Mouse (Mus musculus): ENCODE results near the gene Baiap2.

Baiap2 gene

GRCm38 (mm10) chr11:120011761-120012560, 69.4 kb downstream of the Baiap2 start:
- DNase-seq (ENCODE audit: low read depth, low spot score) = no peak

DNA sequence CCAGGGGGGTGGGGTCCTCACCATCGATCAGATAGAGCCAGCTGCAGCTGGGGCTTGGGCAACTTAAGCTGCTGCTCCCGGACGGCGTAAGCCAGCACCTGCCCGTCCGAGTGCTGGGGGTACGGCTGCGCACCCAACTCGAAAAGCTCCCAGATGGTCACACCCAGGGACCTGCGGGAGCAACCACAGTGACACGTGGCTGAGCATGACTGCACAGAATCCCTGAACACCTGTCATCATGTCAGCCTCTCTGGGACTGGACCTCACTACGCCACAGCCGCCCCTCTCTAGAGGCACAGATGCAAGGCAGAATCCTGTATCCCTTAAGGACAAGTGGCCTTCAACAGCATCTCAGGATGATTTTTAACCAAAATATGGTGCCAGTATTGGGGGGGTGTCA, 70.1 kb downstream of the Baiap2 start:
- no peak for DNase-seq (ENCODE audit: low read depth, low spot score)

DNA sequence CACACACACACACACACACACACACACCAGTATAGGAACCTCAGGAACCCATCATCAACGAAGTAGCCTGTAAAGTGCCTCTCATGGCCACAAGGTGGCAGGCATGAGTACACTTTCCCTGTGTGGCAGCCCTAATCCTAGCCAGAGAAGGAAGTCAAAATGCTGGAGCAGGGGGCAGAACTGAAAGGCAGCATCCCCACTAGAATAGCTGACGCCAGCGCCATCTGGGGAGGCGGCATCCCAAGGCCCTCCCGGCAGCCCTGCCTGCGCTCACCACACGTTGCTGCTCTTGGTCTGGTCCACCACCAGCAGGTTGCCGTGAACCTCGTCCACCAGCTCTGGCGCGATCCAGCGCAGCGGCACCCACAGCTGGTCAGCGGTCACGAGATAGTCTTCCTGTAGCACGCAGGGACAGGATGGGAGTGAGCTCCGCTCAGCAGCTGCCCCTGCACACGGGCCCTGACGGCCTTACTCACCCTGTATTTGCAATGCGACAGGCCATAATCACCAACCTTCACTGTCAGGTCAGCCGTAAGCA, 70.7 kb downstream of the Baiap2 start:
- peak; percentile 94 for DNase-seq (ENCODE audit: low read depth, low spot score)

DNA sequence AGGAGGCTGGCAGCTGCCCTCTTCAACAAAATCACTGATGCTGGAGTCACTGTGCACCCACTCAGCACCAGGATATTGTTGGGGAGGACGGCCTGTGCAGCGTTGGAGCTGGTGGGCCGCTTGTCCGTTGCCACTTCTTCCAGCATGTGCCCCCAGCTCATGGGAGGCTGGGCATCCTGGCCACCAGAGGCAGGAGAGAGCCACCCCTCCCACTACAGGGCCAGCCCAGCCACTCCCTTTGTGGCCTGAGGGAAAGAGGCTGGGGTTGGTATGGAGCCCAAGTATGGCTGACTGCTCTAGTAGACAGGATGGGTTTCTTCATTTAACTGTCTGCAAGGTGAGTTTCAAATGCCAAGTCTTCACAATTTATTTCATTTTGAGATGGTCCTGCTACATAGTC, 72.2 kb downstream of the Baiap2 start:
- DNase-seq (ENCODE audit: low read depth, low spot score) = no peak

GRCm38 (mm10) chr11:120017011-120017410, 74.4 kb downstream of the Baiap2 start:
- DNase-seq (ENCODE audit: low read depth, low spot score) = no peak

DNA sequence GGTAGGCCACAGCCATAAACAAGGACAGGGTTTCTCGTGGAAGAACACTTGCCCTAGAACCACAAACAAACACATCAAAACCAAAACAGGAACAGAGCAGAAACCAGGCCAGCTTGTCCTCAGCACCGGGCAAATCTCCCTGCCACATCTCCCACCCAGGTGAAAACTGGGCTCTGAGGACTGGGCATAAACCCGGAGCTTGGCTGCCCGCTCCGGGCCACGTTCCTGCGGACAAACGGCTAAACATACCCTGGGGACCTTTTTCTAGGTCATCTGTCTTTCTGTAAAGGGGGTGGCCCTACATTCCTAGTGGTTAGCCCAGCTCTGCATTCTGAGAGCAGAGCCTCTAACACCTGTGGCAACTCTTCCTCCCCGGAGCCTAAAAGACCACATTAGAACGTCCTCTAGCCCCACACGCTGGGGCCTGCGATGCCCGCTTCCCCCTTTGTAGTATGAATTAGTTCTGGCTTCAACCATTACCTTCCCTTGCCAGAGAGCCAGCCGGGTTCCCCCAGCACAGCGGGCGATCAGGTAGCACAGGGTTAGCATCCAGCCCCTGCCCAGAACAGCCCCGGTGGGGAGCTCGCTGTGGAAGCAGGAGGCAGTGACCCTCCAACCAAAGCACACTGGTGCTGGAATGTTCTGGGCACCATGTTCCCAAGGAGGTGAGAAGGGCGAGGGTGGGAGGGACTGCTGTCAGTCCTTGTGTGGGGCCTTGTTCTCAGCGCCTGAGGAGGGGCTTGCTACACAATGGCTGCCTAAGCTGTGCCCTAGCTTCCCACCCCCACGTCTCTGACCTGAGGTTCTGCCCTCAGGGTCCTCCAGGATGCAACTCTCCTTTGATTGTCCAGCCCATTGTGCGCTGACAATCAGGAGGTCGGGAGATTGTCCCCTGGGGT, 77.2 kb downstream of the Baiap2 start:
- no peak for DNase-seq (ENCODE audit: low read depth, low spot score)

DNA sequence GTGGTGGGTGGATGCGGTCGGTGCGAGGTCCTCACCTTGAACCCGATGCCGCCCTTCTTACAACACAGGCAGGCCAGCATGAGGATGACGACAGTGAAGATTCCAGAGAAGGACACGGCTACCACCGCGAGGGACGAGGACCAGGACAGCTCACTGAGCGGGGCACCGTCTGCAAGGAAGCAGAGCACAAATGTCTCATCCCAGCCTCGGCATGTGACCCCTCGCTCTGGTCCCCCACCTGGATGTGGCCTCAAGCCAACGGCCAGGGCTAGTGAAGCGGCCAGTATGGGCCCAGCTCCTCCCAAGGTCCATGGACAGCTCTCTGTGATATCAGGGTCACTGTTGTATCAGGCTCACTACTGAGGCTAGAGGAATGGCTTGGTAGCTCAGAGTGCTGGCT, 78.8 kb downstream of the Baiap2 start:
- DNase-seq (ENCODE audit: low read depth, low spot score) = no peak

DNA sequence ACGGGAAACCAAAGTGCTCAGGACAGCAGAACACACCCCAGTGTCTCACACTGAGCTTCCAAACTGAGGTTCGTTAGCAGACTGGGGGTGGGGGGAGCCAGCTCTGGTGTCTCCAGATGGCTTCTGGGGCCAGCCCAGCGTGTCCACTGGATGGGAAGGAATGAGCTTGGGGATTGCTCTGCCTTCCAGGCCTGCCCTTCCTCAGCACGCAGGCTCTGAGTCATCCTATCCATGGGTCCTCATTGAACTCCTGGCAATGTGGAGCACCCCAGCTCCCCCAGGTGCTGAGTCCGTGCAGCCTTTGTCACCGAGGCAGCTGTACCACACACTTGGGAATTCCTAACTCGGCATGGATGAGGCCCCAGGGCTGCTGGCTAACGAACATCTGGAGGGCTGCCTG, 79.7 kb downstream of the Baiap2 start:
- DNase-seq (ENCODE audit: low read depth, low spot score) = no peak

DNA sequence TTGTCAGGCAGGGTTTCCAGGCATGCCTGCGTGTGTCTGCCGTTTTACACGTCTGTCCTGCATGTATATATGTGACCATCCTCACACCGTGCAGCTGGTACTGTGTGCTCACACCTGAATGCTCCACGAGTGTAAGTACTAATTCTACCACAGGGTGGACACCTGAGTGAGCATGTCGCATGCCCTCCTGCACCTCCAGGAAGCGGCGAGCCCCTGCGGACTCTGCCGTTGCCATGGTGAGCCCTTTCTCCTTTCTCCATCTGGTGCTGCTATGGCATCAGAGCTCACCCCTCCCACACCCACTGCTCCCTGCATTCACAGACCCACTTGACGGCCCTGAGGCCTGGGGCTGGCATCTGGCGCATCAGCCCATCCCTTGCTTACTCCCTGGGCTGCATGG, 80.3 kb downstream of the Baiap2 start:
- DNase-seq (ENCODE audit: low read depth, low spot score) = peak; percentile 45

DNA sequence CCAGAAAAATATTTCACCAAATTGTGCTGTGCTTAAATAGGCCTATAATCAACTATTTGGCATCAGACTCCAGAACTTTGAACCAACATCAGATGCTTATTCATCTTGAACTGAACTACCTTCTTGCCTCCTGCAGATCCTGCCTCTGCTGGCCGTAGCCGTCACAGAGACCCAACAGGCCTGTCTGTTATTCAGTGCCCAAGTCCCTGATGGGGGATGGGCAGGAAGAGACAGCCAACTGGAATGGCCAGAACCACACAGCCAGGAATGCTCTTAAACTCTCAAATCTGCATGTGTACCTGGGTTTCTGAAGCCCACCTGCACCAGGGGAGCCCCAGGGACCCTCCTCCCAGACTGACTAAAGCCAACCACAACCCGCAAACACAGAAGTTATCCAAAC, 84.4 kb downstream of the Baiap2 start:
- no peak for DNase-seq (ENCODE audit: low read depth, low spot score)

GRCm38 (mm10) chr11:120028319-120029092, 85.9 kb downstream of the Baiap2 start:
- DNase-seq (ENCODE audit: low read depth, low spot score) = no peak

DNA sequence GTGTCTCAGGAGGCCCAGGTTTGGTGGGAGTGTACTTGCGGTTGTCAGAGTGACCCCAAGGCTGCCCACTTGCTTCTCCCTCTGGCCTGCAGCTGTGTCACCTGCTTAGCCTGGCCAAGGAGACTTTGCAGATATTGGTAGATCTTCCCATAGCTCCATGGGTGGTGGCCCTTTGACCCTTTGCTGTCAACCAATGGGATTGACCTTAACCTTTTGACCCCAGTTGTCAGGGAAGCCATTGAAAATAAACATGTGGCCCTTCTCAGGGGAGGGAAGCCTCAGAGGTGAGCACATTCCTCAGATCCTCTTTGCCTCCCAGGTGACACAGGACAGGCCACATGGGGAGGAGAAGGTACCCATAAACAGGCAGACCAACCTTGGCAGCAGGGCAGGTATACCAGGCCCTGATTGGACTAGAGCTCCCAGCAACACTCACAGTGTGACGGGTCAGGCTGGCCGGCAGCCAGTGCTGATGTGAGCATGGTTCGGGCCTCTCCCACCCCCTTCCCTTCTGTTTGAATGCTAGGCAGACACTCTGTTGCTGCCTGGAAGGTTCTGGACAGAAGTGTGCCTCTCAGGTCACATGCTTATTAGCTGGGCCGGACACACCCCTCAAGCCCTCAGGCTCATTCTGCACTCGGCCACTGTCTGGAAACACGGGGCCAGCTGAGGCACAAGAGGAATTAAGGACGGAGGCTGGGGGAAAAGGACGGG, 87.0 kb downstream of the Baiap2 start:
- DNase-seq (ENCODE audit: low read depth, low spot score) = peak; percentile 66

GRCm38 (mm10) chr11:120030145-120030901, 87.8 kb downstream of the Baiap2 start:
- peak; percentile 50 for DNase-seq (ENCODE audit: low read depth, low spot score)

- DNase-seq (ENCODE audit: low read depth, low spot score) = no peak
These were observed 89.5 kb downstream of the Baiap2 start for GRCm38 (mm10) chr11:120032052-120032451.

DNA sequence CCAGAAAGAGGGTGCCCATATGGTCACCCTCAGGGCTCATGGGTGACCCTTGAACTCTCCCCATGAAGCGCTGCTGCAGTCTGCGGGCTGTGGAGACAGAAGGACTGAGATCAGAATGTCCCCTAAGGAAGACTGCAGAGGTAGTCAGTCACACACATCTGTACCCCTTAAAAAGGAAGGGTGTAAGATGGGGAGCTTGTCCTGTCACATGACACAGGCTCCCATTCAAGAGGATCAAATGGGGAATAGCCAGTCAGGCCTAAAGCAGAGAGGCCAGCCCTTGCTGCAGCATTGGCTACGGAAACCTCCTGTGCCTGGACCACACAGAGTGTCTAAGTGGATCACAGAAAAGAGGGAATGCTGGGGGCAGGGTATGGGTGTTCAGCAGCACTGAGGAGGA, 90.9 kb downstream of the Baiap2 start:
- no peak for DNase-seq (ENCODE audit: low read depth, low spot score)

GRCm38 (mm10) chr11:120034306-120034705, 91.7 kb downstream of the Baiap2 start:
- peak; percentile 55 for DNase-seq (ENCODE audit: low read depth, low spot score)

- DNase-seq (ENCODE audit: low read depth, low spot score) = no peak
These were observed 92.2 kb downstream of the Baiap2 start for GRCm38 (mm10) chr11:120034762-120035161.

GRCm38 (mm10) chr11:120039581-120039980, 97.0 kb downstream of the Baiap2 start:
- no peak for DNase-seq (ENCODE audit: low read depth, low spot score)

DNA sequence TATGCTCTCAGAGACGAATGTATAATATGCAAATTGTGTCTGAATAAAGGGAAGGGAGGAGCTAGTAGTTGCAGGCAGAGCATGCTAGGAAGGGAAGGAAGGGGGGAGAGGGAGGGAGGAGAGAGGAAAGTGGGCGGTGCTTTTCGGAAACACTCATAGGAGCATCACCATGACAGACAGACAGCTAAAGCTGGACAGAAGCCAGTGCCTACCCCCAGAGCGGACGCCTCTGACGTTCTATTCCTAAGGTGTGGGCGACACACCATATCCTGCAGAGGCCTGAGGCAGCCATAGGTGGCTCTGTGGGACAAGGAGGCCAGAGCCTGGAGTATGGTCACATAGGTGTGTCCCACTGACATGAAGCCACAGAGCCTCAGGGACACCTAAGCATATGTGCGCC, 97.9 kb downstream of the Baiap2 start:
- DNase-seq (ENCODE audit: low read depth, low spot score) = no peak
